Mouse (Mus musculus): ENCODE results near the gene Suds3.

DNA sequence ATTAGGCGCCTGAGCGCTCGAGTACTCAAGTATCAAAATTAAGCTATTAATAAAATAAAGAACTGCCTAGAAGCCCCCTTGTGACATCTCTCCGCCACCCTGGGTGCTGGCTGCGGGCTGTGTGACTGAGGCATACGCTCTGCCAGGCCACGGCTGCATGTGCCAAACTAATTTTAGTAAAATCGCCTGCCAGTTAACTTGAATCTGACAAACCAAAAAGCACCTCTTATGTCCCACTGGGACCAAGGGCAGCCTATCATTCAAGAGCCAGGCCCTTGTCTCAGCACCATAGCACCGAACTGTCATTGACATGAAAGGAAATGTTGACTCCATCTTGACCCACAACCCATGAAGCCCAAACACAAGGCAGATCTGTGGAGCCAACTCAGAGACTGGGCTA is 10.2 kb downstream of the Suds3 start:
- TF ChIP-seq POLR2A (IDR thresholded peaks at IDR 0.05; ENCODE audit: extremely low read depth, insufficient read depth, low read length), result no peak
- no peak for TF ChIP-seq CTCF (IDR thresholded peaks at IDR 0.05; ENCODE audit: low read depth, low read length)
